Mouse (Mus musculus) heart, adult 18-20 months (tissue): ENCODE measurements around the gene Gm10228. TPM values are rescaled to one million over a fixed set of nuclear protein-coding genes. Genes with fewer than 3 reads are reported as not detected.
"Not testable (repeated sequence)": the region's sequence is repeated elsewhere in the genome, so short reads cannot be mapped to it uniquely, and the experiment has no call there.

ENCODE experiments used
- DNase-seq, 2 experiments: peaks; one replicate each; pipeline ENCODE4 v3.0.0; 2021 to 2022; ENCODE audit warnings: mixed read lengths in 1 of 2
- long read RNA-seq, 2 experiments: library from polyadenylated mRNA; stranded (forward); transcript quantifications; one replicate each; pipeline ENCODE4 v2.0.0; 2021
- total RNA-seq, 2 experiments: library from RNA; stranded (reverse); gene quantifications; 2 replicates each; pipeline ENCODE4 v1.2.3; 2021

Gene Gm10228
- total RNA-seq: not detected
- long read RNA-seq, experiment 1: 0 reads
- long read RNA-seq, experiment 2: 0 reads

- not testable (repeated sequence) for DNase-seq
These were observed at the start of gene Gm10228 for GRCm38 (mm10) chr16:89041372-89041771. Gene Gm10228, minus strand, starts transcription at chr16:89041472.

GRCm38 (mm10) chr16:89071041-89071440 lies 29.8 kb upstream of the Gm10228 start:
- DNase-seq: peak in 1 of 2 experiments; percentile 1

GRCm38 (mm10) chr16:89063902-89064301 lies 22.6 kb upstream of the Gm10228 start, which contains the start of gene 1110025L11Rik:
Gene 1110025L11Rik, minus strand, starts transcription at chr16:89064002.
- DNase-seq: not testable (repeated sequence)

GRCm38 (mm10) chr16:89047783-89048182 lies 6.5 kb upstream of the Gm10228 start, which contains the start of gene Krtap6-5:
Gene Krtap6-5, minus strand, starts transcription at chr16:89047883.
- no peak for DNase-seq

- DNase-seq: not testable (repeated sequence)
These were observed 9.9 kb downstream of the Gm10228 start, which contains the start of gene Krtap6-1 for GRCm38 (mm10) chr16:89031399-89031798. Gene Krtap6-1, plus strand, starts transcription at chr16:89031699.

GRCm38 (mm10) chr16:89014984-89015383 lies 26.3 kb downstream of the Gm10228 start, which contains the start of gene Gm10229:
Gene Gm10229, plus strand, starts transcription at chr16:89015284.
- DNase-seq: not testable (repeated sequence)

GRCm38 (mm10) chr16:89013973-89014372 lies 27.3 kb downstream of the Gm10228 start:
- DNase-seq: no peak

GRCm38 (mm10) chr16:89010659-89011058 lies 30.6 kb downstream of the Gm10228 start, which contains the start of gene Krtap22-2:
Gene Krtap22-2, minus strand, starts transcription at chr16:89010759.
- DNase-seq: no peak

Other genes with a start within 250 kb of the Gm10228 start
- gene Gm20741, start 229.3 kb downstream of the Gm10228 start, total RNA-seq: not detected
- not detected for gene Krtap15, start 221.3 kb downstream of the Gm10228 start, total RNA-seq
- gene Krtap14, start 215.3 kb downstream of the Gm10228 start, total RNA-seq: not detected
- gene Krtap19-1, start 172.1 kb downstream of the Gm10228 start, total RNA-seq: not detected
- gene Krtap19-2, start 167.2 kb downstream of the Gm10228 start, total RNA-seq: not detected
- not detected for gene Krtap19-3, start 163.4 kb downstream of the Gm10228 start, total RNA-seq
- not detected for gene Krtap19-4, start 156.4 kb downstream of the Gm10228 start, total RNA-seq
- gene Krtap19-5, start 145.0 kb downstream of the Gm10228 start, total RNA-seq: not detected
- gene Krtap19-9b, start 109.2 kb downstream of the Gm10228 start, total RNA-seq: not detected
- gene Krtap16-3, start 78.6 kb downstream of the Gm10228 start, total RNA-seq: not detected
- not detected for gene Krtap22-2, start 30.7 kb downstream of the Gm10228 start, total RNA-seq
- not detected for gene Gm10229, start 26.2 kb downstream of the Gm10228 start, total RNA-seq
- gene Krtap6-1, start 9.8 kb downstream of the Gm10228 start, total RNA-seq: not detected
- not detected for gene Krtap6-5, start 6.4 kb upstream of the Gm10228 start, total RNA-seq
- gene 1110025L11Rik, start 22.5 kb upstream of the Gm10228 start, total RNA-seq: not detected
- gene Krtap6-3, start 42.5 kb upstream of the Gm10228 start, total RNA-seq: not detected
- gene Gm6358, start 99.4 kb upstream of the Gm10228 start, total RNA-seq: not detected
- gene Gm10061, start 109.6 kb upstream of the Gm10228 start, total RNA-seq: not detected
- not detected for gene Gm9789, start 116.5 kb upstream of the Gm10228 start, total RNA-seq
- gene Gm7735, start 128.0 kb upstream of the Gm10228 start, total RNA-seq: not detected
- not detected for gene 1110057P08Rik, start 133.3 kb upstream of the Gm10228 start, total RNA-seq
- not detected for gene Krtap20-2, start 164.4 kb upstream of the Gm10228 start, total RNA-seq